Mouse (Mus musculus) c-Kit-positive CD71-negative TER-119-negative erythroid progenitor cells, embryonic 14.5 days (primary cell): ENCODE data around the gene Ksr1.

Source experiments
- DNase-seq: peaks from one replicate; pipeline ENCODE4 v3.0.0-alpha.2; 2013; ENCODE audit warnings: low read depth

The Ksr1 gene

DNA sequence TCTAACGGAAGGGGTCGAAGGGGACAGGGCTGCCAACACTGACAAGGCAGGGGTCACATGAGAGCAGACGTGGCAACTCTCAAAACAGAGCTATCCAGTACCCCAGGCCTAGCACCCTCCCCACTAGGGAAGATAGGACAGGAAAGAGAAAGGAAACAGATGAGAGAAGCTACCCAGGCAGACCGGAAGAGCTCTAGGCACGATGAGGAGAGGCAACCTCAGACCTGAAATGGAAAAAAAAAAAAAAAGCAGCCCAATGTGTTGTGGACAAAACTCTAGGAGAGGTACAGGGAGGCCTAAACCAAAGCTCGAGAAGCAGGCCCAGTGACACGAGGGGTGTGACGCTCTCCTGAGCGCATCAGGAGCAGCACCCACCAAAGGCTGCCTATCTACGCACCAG is 23.7 kb downstream of the Ksr1 start:
- no peak for DNase-seq

DNA sequence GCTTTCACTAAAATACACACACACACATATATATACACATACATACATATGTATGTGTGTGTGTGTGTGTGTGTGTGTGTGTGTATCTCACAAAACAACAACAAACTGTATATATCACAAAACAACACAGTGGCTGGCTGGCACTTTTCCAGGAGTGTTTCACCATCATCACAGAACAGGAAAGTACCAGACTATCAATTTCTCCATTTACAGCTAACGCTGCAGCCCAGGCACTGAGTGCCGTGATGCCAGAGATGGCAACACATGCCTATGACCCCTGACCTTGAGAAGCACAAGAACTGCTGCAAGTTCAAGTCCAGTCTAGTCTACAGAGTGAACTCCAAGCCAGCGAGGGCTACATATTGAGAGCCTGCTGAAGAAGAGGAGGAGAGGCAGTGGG is 26.1 kb downstream of the Ksr1 start:
- DNase-seq = no peak

DNA sequence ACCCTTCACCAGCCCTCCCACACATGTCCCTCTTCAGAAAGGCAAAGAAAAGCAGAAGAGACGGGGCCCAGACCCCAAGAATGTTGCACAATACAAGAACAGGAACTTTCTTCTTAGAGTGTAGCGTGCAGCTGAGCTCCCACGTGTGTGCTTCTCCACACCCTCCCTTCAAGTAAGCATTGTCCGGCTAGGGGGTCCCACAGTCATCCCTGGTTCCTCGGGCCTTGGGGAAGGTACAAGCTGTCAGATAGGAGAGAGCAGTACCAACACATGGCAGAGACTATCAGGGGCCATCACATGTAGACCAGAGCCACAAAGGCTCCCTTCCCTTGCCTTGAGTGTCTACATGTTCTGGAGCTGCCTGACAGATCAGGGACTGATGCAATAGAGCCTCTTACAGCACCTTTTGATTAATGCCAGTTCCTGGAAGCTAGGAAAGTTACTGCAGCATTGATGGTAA is 27.3 kb downstream of the Ksr1 start:
- no peak for DNase-seq

DNA sequence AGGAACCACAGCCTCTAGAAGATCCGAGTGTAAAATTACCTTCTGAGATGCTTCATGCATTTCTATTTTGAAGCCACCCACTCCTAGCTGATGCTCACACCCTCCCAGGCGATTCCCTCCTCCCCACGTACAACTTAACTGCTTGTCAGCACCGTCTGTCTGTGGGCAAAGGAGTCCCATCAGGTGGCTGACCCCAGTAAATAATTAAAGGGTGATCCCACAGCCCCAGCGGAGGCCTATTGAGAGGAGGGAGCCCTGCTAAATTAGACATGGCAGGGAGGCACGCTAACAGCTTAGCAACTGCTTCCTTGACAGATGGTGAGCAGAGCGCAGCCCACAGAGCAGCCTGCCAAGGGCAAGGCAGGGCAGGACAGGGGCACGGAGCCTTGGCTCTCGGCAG is 29.5 kb downstream of the Ksr1 start:
- no peak for DNase-seq

DNA sequence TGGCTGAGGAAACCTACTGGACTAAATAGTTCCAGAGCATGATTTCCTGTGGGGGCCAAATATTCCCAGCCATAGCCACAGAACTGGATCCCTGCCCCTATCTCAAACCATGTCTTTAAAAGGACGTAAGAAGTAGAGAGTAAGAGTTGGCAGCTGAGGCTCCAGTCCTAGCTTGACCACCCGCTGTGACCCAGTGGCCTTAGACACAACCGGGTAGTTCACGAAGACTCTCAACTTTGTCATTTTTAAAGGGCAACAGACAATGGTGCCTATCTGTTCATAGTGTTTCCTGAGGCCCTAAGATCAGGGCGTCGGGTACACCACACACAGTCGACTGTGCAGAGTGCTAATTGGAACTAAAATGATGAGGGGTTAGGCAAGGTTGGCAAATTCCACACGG is 30.5 kb downstream of the Ksr1 start:
- no peak for DNase-seq

DNA sequence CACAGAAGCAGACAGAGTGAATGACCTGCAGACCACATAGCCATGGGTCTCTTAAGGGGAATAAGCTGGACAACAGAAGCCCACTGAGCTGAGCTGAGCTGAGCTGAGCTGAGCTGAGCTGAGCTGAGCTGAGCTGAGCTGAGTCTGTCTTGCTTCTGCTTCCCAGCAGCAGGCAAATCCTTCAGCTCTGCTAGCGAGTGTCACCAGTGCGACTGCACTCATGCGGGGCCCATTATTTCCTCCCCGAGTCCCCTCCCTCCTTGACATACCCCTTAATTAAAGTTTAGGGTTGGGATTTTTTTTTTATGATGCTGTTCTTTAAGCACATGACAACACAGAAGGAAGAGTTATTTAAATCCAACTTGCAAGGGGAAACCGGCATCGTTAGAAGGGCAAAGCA is 32.1 kb downstream of the Ksr1 start:
- DNase-seq = no peak

DNA sequence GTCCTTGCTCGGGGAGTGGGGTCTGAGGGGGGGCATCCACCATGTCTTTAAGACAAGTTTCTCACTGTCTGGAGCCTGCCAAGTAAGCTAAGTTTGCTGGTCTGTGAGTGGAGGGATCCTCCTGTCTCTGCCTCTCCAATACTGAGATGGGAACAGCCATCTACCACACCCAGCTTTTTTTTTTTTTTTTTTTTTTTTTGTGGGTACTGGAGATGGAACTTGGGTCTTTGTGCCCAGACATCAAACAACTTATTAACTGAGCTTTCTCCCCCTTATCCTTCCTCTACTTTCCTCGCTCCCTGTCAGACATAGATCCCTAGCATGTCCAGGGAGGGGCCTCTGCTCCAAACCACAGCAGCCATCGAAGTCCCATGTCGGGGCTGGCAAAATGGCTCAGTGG is 32.8 kb downstream of the Ksr1 start:
- DNase-seq = no peak

DNA sequence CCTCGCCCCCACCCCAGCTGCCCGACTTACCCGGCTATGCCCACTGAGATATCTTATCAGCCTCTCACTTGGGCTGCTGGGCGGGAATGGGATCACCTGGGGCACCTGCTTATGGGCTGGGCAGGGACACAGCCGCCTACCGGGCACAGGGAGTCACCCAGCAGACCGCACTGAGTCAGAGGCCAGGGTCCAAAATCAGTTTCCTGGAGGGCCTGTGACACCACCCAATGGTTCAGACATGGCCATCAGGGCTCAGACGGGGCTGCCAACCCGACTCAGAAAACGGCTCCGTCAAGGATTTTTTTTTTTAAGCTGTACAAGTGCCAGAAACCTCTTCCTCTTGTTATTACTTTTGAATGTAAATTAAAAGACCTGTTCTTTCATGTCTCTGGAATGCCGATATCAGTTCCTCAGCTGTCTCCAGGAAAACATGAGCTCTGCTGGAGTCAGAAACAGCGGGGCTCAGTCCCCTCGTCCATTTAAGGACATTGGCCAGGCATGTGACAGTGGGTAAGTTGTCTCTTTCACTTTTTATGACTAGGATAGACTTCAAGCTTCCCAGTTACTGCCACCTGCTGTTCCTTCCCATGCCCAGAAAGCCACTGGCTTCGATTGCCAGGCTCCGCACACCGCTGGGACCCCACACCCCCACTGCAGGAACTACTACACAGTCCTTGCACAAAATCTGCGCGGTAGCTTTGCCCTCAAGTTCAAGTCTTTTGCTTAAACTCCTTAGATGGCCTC is 33.5 kb downstream of the Ksr1 start:
- DNase-seq = no peak

DNA sequence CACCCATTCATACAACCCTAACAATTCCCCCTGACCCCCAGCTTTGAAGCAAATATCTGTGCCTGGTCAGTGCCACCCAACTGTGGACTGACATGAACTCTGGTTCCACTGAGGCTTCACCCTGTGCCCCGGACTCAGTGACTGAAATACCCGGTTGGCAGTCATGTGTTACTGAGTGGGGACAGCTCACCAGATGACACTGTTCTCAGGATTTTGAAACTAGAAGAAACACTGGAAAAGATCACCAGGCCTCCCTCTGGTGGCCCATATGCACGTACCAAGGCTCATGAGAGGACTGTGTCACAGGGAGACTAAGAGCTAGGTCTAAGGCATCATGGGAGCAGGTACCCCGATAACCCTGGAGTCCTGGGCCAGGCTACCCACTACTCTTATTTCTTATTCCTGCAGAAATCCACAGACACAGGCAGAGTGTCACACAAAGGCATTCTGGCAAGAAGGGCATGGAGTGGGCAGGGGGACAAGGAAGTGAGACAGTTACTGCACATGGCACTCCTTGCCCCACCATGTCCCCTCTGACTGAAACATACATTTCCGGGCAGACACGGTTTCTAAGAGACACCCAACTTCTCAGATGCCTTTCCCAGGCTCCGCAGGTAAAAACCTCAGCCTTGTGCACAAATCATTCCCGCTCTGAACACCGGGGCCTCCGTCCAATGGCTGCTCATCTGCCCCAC is 34.2 kb downstream of the Ksr1 start:
- DNase-seq = no peak

DNA sequence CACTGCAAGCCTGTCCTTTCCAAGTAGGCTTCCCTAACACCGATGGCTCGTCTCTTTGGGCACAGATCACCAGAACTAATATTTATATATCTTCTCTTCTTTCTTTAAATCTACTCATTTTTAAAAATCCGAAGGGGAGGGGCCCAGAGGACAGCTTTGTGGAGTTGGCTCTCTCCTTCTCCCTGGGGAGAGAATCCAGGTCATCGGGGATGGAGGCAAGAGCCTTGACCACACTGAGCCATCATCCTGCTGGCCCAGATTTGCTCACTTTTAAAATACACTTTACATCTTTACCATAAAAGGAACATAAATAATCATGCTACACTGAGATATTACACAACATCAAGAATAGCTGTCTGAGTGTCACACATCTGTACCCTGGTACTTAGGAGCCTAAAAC is 35.8 kb downstream of the Ksr1 start:
- no peak for DNase-seq

DNA sequence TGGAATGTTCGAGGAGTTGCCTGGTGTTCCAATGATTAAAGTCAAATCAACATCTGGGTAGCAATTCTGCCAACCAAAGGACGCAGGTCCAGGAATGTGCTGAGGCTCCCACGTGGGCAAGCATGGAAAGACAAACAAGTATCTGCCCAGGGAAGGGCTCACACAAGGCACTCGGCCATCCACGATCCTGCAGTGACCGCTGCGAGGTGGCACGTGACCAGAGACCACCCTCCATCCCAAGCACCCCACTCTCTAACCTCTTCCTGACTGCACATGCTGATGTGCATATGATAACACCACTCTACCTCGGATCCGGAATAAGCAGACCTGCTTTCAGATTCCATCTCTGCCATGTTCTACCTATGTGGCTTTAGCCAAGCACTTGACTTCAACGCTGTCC is 38.3 kb downstream of the Ksr1 start:
- no peak for DNase-seq

DNA sequence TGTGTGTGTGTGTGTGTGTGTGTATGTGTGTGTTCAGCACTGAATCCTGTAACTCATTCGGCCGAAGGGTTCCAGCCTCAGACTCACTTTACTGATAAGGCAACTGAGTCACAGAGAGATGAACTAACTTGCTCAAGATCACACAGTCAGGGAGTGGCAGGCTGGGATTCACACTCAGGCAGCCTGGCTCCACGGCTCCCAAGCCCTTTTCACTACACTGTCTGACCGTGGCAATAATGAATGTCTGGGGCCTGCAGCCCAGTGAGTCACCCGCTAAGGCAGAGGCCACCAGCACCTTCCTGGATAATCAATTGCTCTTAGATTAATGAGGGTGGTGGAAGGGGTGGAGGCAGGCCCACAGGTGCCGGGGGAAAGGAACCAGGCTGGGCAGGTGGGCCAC is 41.2 kb downstream of the Ksr1 start:
- no peak for DNase-seq

DNA sequence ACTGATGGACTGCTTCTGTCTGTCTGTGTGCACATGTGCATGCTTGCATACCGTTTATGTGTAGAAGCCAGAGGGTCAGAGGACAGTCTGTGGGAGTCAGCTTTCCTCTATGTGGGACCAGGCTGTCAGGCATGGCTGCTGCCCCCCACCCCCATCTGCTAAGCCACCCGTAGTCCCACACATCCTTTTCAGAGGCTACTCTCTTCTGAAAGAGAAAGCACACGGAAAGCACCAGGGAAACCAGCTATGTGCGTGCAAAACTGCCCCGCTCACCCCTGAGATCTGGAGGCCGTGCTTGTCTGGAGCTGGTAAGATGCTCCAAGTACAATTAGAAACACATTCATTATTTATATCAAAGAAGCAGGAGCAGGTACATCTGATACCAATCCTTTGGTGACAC is 41.7 kb downstream of the Ksr1 start:
- DNase-seq = no peak

DNA sequence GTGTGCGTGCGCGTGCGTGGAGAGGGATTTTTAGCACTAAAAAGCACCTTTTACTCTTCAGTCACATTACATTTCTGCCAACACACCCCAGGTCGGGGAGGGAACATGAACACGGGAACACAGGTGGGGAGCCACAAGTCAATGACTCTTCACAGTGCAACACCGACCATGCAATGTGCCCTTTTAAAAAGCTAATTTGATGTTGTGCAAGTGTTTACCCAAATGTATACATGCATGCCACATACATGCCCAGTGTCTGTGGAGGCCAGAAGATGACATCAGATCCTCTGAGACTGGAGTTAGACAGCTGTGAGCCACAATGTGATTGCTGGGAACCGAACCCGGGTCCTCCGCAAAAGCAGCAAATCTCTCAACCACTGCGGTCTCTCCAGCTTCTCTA is 42.1 kb downstream of the Ksr1 start:
- DNase-seq = no peak

DNA sequence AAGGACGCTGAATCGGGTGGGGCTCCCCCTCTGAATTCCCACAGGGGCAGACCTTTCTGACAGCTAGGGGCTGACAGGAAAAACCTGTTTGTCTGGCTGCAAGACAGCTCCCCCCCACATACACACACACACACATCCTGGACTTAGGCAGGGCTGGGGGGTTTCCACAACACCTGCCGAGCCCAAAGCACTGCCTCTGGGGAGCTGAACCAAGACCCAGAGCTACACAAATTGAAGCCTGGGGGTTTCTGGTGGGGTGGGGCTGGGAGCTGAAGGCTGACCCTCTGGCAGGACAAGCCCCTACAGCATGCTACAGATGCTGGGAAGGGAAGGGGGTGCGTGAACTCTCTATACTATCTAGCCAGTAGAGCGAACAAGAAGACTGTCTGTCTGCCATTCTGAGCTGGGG is 42.7 kb downstream of the Ksr1 start:
- no peak for DNase-seq

DNA sequence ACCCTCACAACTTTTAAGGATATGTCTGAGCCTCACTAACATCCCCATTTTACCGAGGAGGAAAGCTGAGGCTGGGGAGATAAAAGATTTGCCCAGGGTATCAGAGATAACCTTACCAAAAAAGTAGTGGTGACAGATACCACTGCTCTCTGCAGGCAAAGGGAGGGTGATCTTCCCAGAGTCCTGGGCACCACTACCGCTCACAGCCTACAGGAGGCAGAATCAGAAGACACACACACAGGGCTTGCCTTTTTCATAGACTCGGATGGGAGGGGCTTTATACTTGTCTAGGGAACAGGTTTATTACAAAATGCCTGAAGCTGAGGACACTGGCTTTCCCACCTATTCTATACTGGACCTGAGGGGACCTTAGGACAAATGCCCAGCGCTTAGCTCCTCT is 43.9 kb downstream of the Ksr1 start:
- DNase-seq = no peak

DNA sequence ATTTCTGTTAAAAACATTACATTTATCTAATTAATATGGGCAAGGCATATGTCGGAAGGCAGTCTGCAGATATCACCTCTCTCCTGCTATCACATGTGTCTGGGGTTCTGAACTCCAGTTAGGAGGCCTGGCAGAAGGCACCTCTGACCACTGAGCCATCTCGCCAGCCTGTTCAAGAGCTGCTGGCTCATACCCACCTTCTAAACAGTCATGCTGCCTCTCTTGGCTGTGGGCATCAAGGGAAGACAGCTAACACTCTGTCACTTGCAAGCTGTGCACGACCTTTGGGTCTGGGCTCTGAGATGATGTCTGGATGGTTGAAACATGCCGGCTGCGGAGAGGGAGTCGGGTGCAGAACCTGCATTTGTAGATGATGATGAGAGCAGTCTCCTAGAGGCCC is 44.6 kb downstream of the Ksr1 start:
- no peak for DNase-seq

DNA sequence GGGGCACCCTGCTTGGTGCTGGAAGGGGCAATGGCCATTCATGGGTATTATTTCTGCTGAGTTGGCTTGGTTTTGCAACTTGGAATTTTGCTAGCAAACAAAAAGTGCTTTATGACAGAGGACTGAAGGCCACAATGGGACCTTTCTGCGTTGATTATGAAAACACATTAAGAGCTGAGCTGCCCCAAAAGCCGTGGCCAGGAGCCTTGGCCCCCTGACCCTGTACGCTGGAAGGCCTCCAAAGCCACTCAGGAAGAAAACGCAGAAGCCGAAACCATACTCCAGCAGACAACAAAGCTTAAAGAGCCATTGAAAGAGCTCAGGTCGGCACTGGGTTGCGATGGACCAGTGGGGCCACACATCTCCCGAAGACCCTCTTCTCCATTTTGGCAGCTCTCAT is 47.2 kb downstream of the Ksr1 start:
- DNase-seq = no peak

DNA sequence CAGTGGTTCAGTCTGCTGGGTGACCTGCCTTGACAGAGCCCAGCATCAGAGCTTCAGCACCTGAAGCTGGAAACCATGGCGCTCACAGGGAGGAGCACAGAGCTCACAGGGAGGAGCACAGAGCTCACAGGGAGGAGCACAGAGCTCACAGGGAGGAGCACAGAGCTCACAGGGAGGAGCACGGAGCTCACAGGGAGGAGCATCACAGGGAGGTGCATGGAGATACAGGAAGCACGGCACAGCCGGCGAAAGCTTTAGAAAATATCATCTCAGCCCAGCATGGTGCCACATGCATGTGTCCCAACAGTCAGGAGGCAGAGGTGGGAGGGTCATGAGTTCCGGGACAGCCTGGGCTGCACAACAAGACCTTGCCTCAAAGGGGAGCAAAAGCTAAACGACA is 48.5 kb downstream of the Ksr1 start:
- no peak for DNase-seq

DNA sequence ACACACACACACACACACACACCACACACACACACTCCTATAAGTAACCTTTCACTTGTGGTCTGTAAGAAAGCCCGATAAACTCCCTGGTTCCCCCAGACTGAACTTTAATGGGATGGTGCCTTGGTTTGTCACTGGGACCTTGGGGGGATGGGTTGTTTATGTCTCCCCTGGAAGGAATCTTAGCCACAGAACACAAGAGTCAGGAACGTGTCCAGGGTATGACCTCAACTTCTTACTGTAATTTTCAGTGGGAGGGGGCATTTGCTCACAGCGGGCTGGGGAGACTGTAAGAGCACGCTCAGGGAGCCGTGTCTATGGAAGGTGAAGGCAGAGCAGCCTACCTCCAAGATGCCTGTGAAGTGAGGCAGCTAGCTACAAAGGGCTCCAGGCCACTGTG is 49.5 kb downstream of the Ksr1 start:
- no peak for DNase-seq

DNA sequence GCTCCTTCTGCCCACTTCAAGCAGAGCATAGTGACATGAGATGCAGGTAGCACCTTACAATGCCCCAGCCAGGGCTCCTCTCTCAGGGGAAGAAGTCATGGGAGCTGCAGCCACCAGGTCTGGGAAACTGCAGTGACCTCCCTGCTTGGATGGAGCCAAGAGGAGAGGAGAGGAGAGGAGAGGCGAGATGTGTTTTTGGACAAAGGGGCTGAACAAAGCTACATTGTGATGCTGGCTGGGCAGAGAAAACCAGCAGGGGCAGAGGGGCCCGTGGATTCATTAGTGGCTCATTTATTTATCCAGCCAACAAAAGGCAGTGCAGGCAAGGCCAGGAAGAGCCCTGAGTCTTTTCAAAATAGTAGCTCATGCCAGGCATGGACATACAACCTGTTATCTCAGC is 50.5 kb downstream of the Ksr1 start:
- DNase-seq = no peak

DNA sequence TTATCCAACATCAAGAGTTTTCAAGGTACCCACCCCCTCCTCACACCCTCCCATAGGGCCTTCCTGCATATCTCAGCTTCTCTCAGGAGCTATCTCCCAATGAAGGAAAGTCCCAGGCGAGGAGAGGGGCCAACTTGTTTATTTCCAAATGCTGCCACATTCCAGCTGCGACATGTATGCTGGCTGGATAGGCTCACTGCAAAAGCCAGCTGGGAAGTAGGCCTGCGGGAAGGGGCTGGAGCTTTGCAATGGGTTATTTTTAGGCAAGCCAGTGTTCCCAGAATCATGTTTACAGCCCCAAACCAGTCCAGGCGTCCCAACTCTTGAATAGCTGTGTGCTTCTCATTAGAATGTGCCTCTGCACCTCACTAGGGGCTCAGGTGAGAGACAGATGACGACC is 51.5 kb downstream of the Ksr1 start:
- no peak for DNase-seq

DNA sequence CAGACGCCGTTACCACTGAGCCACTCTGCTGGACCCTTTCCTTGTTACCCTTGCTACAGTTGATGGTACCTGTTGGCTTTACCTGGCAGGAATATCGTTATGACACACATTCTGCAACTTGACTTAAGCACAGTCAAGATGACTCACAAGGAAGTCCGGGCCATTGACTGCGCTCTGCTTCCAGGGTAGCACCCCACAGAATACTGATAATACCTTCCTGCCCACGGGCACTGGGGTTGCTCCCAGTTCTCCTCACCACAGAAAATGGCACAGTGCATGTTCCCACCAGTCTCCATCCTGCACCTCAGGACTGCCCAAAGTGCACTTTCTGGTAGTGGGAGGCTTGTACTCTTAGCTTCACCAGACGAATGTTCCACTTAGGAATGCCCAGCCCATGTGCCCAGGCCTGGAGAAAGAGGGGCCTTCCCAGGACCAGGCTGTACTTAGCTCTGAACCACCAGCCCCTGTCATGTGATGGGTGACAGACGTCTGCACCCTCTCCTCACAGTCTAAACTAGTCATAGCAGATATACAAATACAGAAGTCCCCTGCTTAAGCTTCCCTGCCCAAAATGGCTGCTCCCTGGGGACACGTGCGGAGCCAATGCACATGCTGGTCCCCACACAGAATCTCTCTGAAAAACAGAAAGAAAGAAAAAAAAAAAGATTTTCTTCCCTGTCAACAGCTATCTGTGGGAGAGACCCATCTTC is 52.1 kb downstream of the Ksr1 start:
- no peak for DNase-seq
